Mouse (Mus musculus): ENCODE measurements around the gene Arhgef15. TPM values are rescaled to one million over a fixed set of nuclear protein-coding genes. Genes with fewer than 3 reads are reported as not detected.
"Not testable (repeated sequence)": the region's sequence is repeated elsewhere in the genome, so short reads cannot be mapped to it uniquely, and the experiment has no call there.

The Arhgef15 gene
- total RNA-seq, 2 experiments from 2014 or later, result 28.1 to 32.4 TPM

GRCm38 (mm10) chr11:68967337-68968282 is 10.3 kb upstream of the Arhgef15 start, which contains the start of gene Slc25a35:
Slc25a35 (plus strand) TSS chr11:68968131.
- intact Hi-C loops (cut with DNase I), result loop anchor here (5.0 kb wide), 2 partner anchors 65 to 70 kb away; partner anchors contain the start of gene Rpl26
- DNase-seq (ENCODE audit: low spot score), result peak; percentile 90

DNA sequence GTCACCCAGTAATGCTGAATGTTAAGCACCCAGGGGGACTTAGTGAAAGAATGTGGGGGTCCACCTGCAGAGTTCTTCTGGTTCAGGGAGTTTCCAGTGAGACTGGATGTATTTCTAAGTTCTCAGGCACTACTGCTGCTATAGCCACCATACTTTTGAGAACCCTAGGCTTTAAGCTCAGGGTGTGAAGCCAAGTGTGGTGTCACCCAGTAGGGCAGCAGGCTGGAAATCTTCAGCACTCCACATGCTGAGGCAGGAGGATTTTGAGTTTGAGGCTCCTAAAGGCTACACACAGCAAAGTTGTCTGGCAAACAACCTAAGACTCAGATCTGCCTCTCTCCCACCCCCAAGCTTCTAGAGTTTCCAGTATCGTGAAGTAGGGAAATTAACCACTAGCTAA is 9.3 kb upstream of the Arhgef15 start:
- intact Hi-C loops (cut with DNase I), result loop anchor here (1.0 to 5.0 kb wide), 3 partner anchors 16 to 71 kb away; partner anchors contain the start of gene Rpl26
- DNase-seq (ENCODE audit: low spot score), result no peak

- intact Hi-C loops (cut with DNase I), result loop anchor here (1.0 to 5.0 kb wide), 3 partner anchors 16 to 71 kb away; partner anchors contain the start of gene Rpl26
Observed at GRCm38 (mm10) chr11:68965845-68966244, 8.6 kb upstream of the Arhgef15 start.

DNA sequence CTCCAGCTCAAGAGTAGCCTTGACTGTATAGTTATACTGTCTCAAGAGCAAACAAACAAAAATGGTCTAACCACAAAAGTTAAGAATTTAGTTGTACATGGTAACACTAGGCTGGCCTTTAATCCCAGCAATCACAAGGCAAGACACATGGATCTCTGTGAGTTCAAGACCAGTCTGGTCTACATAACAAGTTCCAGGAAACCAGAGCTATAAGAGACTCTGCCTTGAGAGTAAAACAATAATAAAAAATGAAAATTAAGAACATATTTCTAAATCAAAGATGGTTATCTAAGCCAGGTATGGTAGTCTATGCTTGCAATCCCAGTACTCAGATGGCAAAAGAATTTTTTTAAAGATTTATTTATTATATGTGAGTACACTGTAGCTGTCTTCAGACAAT is 7.8 kb upstream of the Arhgef15 start:
- no peak for DNase-seq (ENCODE audit: low spot score)
- intact Hi-C loops (cut with DNase I), result loop anchor here (5.0 kb wide), 2 partner anchors 63 to 72 kb away; partner anchors contain the start of gene Rpl26

More at GRCm38 (mm10) chr11:68965845-68966244, 8.6 kb upstream of the Arhgef15 start:
- no peak for DNase-seq (ENCODE audit: low spot score)

DNA sequence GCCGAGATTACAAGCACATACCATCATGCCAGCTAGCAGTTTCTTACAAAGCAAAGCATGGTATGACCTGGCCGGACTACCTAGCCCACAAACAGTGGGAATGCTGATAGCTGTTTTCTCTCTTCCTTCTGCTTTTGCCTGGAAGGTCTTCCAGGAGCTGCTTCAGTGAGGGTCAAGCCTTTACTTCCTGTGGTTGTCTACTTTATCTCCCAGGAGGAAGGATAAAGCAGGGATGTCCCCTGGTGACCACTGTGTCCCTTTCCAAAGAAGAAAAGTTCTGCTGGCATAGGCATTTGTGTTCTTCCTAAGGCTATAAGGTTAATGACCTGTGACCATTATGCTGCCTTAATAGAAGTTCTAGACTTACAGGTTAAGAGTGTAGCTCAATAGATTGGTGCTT is 6.1 kb upstream of the Arhgef15 start:
- intact Hi-C loops (cut with DNase I), result no loop called here
- no peak for DNase-seq (ENCODE audit: low spot score)

GRCm38 (mm10) chr11:68962159-68962558 is 4.9 kb upstream of the Arhgef15 start:
- DNase-seq (ENCODE audit: low spot score); intact Hi-C loops (cut with DNase I): not testable (repeated sequence)

GRCm38 (mm10) chr11:68961596-68961995 is 4.3 kb upstream of the Arhgef15 start:
- no peak for DNase-seq (ENCODE audit: low spot score)
- intact Hi-C loops (cut with DNase I), result no loop called here

GRCm38 (mm10) chr11:68957971-68958370 is 691 bp upstream of the Arhgef15 start:
- intact Hi-C loops (cut with DNase I), result no loop called here
- no peak for DNase-seq (ENCODE audit: low spot score)

DNA sequence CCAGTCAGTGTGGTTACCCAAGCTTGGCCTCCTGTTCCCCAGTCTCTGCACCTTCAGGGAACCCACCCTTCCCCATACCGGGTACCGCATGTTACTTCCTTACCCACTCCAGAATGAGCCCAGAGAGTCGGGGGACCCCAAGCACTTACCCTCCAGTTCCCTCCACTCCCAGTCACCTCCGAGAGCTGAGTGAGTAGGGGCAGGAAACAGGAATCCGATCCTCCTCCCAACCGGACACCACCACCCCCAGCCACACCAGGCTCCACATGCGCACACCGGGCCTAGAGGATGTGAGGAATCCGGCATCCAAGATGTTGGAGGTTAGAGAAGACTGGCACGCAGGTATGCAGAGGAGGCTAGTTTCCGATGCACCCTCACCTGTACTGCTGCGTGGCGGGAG is 583 bp downstream of the Arhgef15 start:
- intact Hi-C loops (cut with DNase I), result no loop called here
- DNase-seq (ENCODE audit: low spot score), result peak; percentile 42

- intact Hi-C loops (cut with DNase I), result no loop called here
Observed at GRCm38 (mm10) chr11:68956107-68956506, 1.2 kb downstream of the Arhgef15 start.

DNA sequence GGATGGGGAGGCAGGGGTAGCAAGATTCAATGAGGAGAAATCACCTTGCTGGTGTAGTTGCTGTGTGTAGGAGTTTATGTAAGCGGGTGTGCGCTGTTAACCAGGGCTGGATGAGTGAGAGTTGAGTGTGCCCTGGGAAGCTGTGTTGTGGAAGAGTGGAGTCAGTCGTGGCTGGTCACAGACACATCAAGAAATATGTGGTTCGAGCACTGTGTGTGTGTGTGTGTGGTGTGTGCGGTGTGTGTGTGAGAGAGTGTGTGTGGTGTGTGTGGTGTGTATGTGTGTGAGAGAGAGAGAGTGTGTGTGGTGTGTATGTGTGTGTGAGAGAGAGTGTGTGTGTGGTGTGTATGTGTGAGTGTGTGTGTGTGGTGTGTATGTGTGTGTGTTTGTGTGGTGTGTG is 1.8 kb downstream of the Arhgef15 start:
- intact Hi-C loops (cut with DNase I), result no loop called here
- no peak for DNase-seq (ENCODE audit: low spot score)

More at GRCm38 (mm10) chr11:68956107-68956506, 1.2 kb downstream of the Arhgef15 start:
- DNase-seq (ENCODE audit: low spot score), result peak; percentile 34

DNA sequence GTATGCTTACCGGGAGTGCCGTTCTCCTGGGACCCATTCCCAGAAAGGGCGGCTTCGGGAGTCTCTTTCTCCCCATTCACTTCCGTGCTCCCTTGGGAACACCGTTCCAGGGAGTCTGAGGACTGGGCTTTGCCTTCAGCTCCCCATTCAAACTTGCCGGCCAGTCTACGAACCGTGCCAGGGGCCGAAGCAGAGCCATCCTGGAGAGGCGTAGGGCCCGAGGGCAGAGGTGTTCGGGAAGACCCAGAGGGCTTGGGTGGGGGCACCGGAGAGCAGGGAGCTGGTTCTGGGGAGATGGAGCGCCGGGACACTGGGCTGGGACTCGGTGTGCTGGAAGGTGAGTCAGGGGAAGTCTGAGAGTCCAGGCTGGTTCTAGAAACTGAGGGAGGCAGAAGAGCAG is 2.9 kb downstream of the Arhgef15 start:
- intact Hi-C loops (cut with DNase I), result no loop called here
- no peak for DNase-seq (ENCODE audit: low spot score)

- DNase-seq (ENCODE audit: low spot score), result no peak
- intact Hi-C loops (cut with DNase I), result no loop called here
Observed at GRCm38 (mm10) chr11:68953903-68954302, 3.4 kb downstream of the Arhgef15 start.

DNA sequence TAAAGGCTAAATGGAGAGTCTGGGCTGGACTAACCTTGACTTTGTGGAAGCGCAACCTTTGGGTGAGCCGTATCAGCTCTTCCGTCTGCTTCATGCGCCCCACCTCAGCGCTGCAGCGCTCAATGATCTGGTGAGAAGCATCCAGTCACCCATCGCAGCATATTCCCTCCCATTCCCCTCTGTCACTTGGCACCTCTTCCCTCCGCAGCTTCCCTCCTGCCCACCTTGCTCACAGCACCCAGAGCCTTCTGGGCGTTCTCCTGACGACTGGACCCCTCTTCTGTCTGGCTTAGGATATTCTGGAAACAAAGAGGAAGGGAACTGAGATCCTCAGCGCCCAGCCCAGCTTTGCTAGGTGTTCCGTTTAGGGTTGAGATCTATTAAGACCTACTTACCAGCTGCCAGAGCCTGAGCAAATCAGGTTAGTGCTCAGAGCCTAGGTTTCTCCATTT is 9.7 kb downstream of the Arhgef15 start:
- no peak for DNase-seq (ENCODE audit: low spot score)
- intact Hi-C loops (cut with DNase I), result no loop called here

- intact Hi-C loops (cut with DNase I), result no loop called here
- DNase-seq (ENCODE audit: low spot score), result no peak
Observed at GRCm38 (mm10) chr11:68946806-68947440, 10.4 kb downstream of the Arhgef15 start.

DNA sequence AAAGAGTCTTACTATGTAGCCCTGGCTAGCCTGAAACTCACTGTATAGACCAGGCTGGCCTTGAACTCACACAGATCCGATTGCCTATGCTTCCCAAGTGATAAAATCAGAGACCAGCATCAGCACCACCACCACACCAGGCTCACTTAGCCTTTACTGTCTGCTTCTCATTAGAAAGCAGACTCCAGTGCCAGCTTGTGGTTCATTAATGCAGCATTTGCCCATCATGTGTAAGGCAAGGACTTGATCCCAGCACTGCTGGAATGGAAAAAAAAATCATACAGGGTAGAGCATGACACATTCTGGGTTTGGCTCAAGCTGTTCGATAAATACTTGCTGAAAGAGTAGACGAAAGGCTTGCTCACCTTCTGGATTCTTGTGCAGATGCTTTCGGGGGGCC is 11.3 kb downstream of the Arhgef15 start:
- intact Hi-C loops (cut with DNase I), result no loop called here
- no peak for DNase-seq (ENCODE audit: low spot score)

DNA sequence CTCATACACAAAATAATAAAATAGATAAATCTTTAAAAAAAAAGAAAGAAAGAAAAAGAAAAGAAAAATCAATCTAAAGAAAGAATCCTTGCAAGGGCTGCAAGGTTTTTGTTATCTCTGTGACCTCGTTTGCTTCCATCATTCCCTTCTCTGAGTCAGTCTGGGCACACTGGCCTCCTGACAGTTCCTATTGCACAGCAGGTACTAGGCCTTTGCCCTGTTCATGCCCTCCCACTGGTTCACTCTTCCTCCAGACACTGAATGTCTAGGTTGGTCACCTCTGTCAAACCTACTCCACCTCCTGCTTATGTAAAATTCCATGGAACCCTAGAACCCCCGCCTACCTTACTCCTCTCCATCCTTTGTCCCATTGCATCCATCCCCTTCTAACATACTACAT is 12.0 kb downstream of the Arhgef15 start:
- no peak for DNase-seq (ENCODE audit: low spot score)
- intact Hi-C loops (cut with DNase I), result no loop called here

GRCm38 (mm10) chr11:68942731-68943130 is 14.5 kb downstream of the Arhgef15 start:
- DNase-seq (ENCODE audit: low spot score), result no peak
- intact Hi-C loops (cut with DNase I), result loop anchor here (5.0 kb wide), 1 partner anchor 35 kb away; no protein-coding TSS in a partner anchor

DNA sequence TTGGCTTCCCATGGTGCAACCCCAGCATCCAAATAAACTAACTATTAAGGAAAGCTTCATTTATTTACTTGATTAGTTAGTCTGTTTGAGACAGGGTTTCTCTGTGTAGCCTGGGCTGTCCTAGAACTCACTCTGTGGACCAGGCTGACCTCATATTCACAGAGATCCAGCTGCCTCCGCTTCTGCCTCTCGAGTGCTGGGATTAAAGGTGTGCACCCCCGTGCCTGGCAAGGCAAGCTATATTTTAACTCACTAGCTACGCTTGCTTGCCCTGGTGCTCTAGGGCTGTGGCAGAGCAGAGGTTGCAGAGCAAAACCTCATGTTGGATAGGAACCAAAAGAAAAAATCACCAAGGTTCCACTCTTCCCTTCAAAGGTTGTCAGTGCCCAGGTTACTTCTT is 16.8 kb downstream of the Arhgef15 start:
- no peak for DNase-seq (ENCODE audit: low spot score)
- intact Hi-C loops (cut with DNase I), result loop anchor here (5.0 kb wide), 1 partner anchor 33 kb away; no protein-coding TSS in a partner anchor
